Mouse (Mus musculus) v-Abl transformed pro-B cells (cell line): ENCODE data around the gene Rerg.

Experiments used
- in situ Hi-C, 2 experiments: fragments of 400-800 bp; cut with MboI; formaldehyde crosslinking; loops; one replicate each; pipeline ENCODE4 v1.15.1; 2025; ENCODE audit not compliant: unreplicated experiment in 2 of 2

Rerg gene

DNA sequence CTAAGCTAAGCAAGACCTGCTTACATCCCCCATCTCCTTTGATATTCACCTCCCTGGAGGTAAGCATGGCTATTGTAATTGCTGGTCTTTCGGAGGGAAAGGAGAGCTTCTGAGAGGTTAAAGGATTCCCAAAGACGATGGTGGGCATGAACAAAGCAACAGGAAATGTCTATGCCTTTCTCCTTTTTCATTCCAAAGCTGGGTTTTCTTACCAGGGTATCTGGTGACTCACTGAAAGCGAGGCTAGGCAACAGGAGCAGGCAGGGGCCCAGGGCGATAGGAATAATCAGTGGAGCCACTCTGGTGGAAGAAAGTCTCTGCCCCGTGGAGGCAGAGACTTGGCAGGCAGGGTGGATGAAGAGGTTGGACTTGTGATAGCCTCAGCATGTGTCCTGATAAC, at the start of gene Rerg:
Gene Rerg, minus strand, starts transcription at position 272 of the 400 bp plus-strand sequence.
- in situ Hi-C loops: no loop called here

- in situ Hi-C loops: loop anchor here in 1 of 2 experiments (25.0 kb wide), 1 partner anchor 494 kb away; no protein-coding TSS in a partner anchor
These were observed 47.7 kb upstream of the Rerg start for GRCm38 (mm10) chr6:137217841-137218463.

GRCm38 (mm10) chr6:137211441-137211840, 41.1 kb upstream of the Rerg start:
- in situ Hi-C loops: loop anchor here in 1 of 2 experiments (25.0 kb wide), 1 partner anchor 501 kb away; no protein-coding TSS in a partner anchor

DNA sequence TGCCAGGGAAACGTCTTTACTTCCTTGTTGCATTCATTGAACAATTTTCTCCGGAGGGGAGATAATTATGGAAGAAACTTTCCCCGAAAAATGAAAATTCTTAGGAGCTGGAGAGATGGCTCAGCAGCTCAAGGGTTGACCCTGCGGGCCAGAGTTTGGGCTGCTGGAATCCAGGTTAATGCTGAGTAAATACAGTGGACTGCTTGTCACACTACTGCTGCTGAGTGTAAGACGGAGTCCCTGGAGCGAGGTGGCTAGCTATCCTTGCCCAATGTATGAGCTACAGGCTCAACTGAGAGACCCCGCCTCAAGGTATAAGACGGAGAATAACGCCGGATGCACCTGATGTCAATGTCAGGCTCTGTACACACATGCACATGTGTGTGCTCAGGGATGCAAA, 40.7 kb upstream of the Rerg start:
- in situ Hi-C loops: loop anchor here in 1 of 2 experiments (25.0 kb wide), 1 partner anchor 501 kb away; no protein-coding TSS in a partner anchor

DNA sequence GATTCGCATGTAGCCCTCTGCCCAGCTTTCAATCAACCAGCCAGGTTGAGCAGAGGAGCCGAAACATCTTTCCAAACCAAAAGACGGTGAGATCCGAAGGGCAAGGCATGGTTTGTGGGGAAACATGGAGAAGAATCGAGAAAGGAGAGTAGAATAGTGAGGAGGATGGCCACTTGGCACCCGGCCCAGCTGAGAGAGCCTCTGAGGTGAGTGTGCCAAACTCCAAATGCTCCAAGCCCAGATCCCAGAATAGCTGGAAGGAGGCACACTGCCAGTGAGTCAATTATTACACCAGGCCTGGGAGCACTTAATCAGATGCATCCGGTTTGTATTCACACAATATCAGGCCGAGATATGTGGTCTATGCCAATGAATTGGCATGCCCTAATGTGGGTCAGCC, 39.7 kb upstream of the Rerg start:
- in situ Hi-C loops: loop anchor here (10.0 to 25.0 kb wide), 2 partner anchors 502 to 515 kb away; no protein-coding TSS in a partner anchor

DNA sequence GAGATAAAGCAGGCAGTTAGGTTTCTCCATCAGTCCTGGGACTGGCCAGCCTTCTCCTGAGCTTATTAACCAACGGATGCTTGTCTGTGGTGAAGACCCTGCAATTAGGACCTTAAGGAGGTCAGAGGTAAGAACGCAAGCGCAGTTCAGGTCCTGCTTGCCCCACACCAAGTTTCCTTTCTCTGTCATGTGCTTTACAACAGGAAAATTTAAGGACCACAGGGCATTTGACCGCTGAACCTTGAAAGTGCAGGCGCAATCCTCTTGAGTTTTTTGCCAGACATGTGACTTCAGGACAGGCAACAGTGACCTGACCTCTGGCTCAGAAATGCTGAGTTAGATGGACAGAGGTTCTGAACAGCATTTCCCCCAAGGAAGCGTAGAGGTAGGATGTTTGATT, 36.8 kb upstream of the Rerg start:
- in situ Hi-C loops: loop anchor here (10.0 to 25.0 kb wide), 2 partner anchors 505 to 518 kb away; no protein-coding TSS in a partner anchor

GRCm38 (mm10) chr6:137205662-137206400, 35.5 kb upstream of the Rerg start:
- in situ Hi-C loops: loop anchor here (10.0 to 25.0 kb wide), 2 partner anchors 506 to 519 kb away; no protein-coding TSS in a partner anchor

- in situ Hi-C loops: loop anchor here (10.0 to 25.0 kb wide), 2 partner anchors 510 to 522 kb away; no protein-coding TSS in a partner anchor
These were observed 32.4 kb upstream of the Rerg start for GRCm38 (mm10) chr6:137202661-137203060.

- in situ Hi-C loops: loop anchor here (10.0 to 25.0 kb wide), 2 partner anchors 511 to 523 kb away; no protein-coding TSS in a partner anchor
These were observed 31.3 kb upstream of the Rerg start for GRCm38 (mm10) chr6:137201578-137201977.

DNA sequence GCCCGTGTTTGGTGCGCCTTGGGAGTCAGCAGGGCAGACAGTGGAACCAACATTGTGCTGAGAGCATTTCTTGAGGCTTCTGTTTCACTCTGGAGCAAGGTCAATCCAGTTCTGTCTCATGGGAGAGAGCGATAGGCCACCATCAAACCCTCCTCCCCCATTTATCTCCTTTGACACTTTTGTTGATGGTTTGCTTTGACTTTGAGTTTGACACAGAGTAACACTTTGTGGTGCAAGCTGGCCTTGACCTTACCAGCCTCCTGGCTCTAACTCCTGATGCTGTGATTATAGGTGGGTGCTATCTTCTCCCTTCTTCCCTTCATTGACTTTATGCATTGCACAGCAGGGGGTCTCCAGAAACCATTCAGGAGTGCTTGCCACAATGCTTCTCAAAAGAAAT, 30.9 kb upstream of the Rerg start:
- in situ Hi-C loops: loop anchor here (10.0 to 25.0 kb wide), 2 partner anchors 511 to 524 kb away; no protein-coding TSS in a partner anchor

GRCm38 (mm10) chr6:137192063-137192462, 21.8 kb upstream of the Rerg start:
- in situ Hi-C loops: loop anchor here (25.0 kb wide), 2 partner anchors 330 to 430 kb away; partner anchors contain the start of gene Art4 (in 1 of the 2)

GRCm38 (mm10) chr6:137191026-137191425, 20.7 kb upstream of the Rerg start:
- in situ Hi-C loops: loop anchor here (25.0 kb wide), 2 partner anchors 329 to 429 kb away; partner anchors contain the start of gene Art4 (in 1 of the 2)

- in situ Hi-C loops: loop anchor here (25.0 kb wide), 2 partner anchors 328 to 428 kb away; partner anchors contain the start of gene Art4 (in 1 of the 2)
These were observed 20.3 kb upstream of the Rerg start for GRCm38 (mm10) chr6:137190577-137190976.

GRCm38 (mm10) chr6:137188375-137188926, 18.2 kb upstream of the Rerg start:
- in situ Hi-C loops: loop anchor here (25.0 kb wide), 2 partner anchors 326 to 426 kb away; partner anchors contain the start of gene Art4 (in 1 of the 2)

DNA sequence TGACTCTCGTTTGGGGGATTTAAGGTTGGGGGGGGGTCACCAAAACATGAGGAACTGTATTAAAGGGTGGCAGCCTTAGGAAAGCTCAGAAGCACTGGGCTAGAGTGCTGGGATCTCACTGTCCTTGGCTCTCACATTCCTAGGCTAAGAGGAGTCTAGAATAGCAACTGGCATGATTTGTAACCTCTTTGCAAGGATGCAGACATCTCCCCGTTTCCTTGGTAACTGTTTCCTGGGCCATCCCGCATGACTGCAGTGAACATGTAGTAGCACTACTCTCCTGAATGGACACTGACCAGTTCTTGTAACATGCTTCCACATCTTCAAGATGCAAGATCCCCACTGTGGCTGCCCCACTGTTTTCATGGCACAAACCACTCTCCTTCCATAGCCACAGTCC, 17.1 kb upstream of the Rerg start:
- in situ Hi-C loops: loop anchor here (25.0 kb wide), 2 partner anchors 325 to 425 kb away; partner anchors contain the start of gene Art4 (in 1 of the 2)

DNA sequence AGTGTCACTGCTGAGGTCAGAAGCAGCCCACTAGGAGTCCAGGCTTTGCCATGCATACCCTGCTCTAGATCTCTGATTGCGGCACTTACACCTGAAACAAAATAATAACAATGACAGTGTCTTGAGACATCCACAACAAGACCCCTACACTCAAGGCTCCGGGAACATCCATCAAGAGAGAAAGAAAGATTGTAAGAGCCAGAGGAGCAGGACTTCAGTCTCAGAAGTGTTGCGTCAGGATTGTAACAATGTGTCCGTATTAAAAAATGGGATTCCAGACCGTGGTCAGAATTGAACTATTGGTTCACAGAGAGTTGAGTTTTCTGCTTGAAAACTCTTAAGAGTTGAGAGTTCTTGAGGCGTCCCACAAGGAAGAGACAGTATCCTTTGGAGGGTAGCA, 10.3 kb upstream of the Rerg start:
- in situ Hi-C loops: loop anchor here (25.0 kb wide), 2 partner anchors 318 to 418 kb away; partner anchors contain the start of gene Art4 (in 1 of the 2)

GRCm38 (mm10) chr6:137180115-137180514, 9.8 kb upstream of the Rerg start:
- in situ Hi-C loops: loop anchor here (25.0 kb wide), 2 partner anchors 318 to 418 kb away; partner anchors contain the start of gene Art4 (in 1 of the 2)

DNA sequence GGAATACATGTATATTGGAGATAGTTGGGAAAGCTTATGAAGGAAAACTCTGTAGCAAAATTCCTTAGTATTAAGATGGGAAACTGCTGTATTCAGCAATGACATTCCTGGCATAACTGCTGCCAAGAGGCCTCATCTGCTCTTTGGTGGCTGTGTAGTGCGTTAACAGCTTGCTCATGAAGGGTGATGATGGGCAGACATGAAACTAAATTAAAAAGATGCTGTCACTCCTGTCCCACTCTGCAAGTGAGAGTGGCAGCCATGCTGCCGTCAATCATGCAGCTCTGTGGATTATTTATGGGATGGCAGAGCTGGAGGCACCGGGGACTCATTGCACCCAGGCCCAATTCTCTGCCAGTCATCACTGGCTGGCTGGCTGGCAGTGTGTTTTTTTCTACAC, 8.7 kb upstream of the Rerg start:
- in situ Hi-C loops: loop anchor here (25.0 kb wide), 2 partner anchors 317 to 417 kb away; partner anchors contain the start of gene Art4 (in 1 of the 2)

DNA sequence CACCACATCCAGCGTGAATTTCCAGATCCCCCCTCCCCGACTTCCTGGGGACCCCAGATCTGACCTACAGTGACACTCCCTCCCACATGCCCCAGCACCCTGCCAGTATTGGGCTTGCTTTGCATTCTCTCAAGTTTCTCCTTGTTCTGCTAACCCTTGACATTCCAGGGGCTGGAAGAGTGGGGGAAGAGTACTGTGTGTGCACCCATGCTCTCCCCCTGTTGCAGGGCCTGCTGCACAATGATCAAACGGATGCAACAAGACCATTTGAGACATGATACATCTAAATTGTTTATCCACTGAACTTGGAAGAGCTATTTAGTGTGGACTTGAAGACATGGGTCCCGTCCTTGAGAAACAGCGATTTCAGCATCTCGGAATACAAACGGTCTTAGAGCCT, 349 bp upstream of the Rerg start:
- in situ Hi-C loops: no loop called here
